Comparison of ENCODE assay signal across 36 mouse cellular contexts in the genomic region with DNA sequence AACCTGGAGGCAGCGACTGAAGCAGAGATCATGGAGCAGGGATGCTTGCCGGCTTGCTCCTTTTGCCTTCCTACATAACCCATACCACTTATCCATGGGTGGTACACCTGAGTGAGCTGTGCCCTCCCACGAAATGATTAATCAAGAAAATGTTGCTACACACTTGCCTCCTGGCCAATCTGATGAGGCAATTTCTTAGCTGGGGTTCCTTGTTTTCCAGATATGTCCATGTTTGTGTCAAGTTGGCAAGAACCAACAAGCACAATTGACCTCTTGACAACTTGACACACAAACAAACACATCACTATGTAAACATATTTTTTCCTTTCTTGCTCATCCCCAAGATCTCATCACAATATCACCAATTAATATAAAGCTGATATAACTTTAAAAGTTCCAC. TPM values are rescaled to one million over a fixed set of nuclear protein-coding genes. Genes with fewer than 3 reads are reported as not detected.
"Had no signal": no experiment of that assay in that cellular context is flagged by ENCODE, and none has a peak within 500 bp of the region (broad histone marks: within the 10 kb centered on the region; RNA-seq: fewer than 3 reads in every experiment).

No protein-coding gene starts in this region.

- DNase-seq: cerebellum, adult 9-11 months; cerebellum, postnatal 10 days; cerebellum, postnatal 14 days; cerebellum, postnatal 25 days; cerebellum, postnatal 36 days; embryo, embryonic 11 days; forebrain, postnatal 0 days; gastrocnemius, adult 2 months; gastrocnemius, postnatal 10 days; gastrocnemius, postnatal 14 days; gastrocnemius, postnatal 25 days; gastrocnemius, postnatal 36 days; heart, adult 11 months; heart, adult 18-20 months; heart, adult 2 months had no signal

- H3K4me1 ChIP-seq: embryonic facial prominence, embryonic 12.5 days; embryonic facial prominence, embryonic 13.5 days; embryonic facial prominence, embryonic 15.5 days; forebrain, embryonic 12.5 days; forebrain, embryonic 13.5 days; forebrain, embryonic 15.5 days had no signal

- H3K4me3 ChIP-seq: embryonic facial prominence, embryonic 10.5 days; embryonic facial prominence, embryonic 12.5 days; embryonic facial prominence, embryonic 13.5 days; embryonic facial prominence, embryonic 15.5 days; erythroblast, embryonic 14.5 days; forebrain, embryonic 10.5 days; forebrain, embryonic 12.5 days; forebrain, embryonic 13.5 days; forebrain, embryonic 15.5 days; gastrocnemius, adult 2 months; heart, adult 2 months; heart, embryonic 10.5 days had no signal

- H3K27me3 ChIP-seq: forebrain, embryonic 15.5 days had no signal

- H3K9ac ChIP-seq: embryonic facial prominence, embryonic 12.5 days; embryonic facial prominence, embryonic 13.5 days; embryonic facial prominence, embryonic 15.5 days; forebrain, embryonic 12.5 days; forebrain, embryonic 13.5 days; forebrain, embryonic 15.5 days; forebrain, postnatal 0 days had no signal

- H3K27ac ChIP-seq: embryonic facial prominence, embryonic 10.5 days; embryonic facial prominence, embryonic 12.5 days; embryonic facial prominence, embryonic 13.5 days; embryonic facial prominence, embryonic 15.5 days; forebrain, embryonic 10.5 days; forebrain, embryonic 12.5 days; forebrain, embryonic 13.5 days; forebrain, embryonic 15.5 days; gastrocnemius, adult 2 months; heart, adult 2 months; heart, embryonic 10.5 days had no signal

- H3K36me3 ChIP-seq: embryonic facial prominence, embryonic 10.5 days; embryonic facial prominence, embryonic 12.5 days; embryonic facial prominence, embryonic 13.5 days; embryonic facial prominence, embryonic 15.5 days; forebrain, embryonic 10.5 days; forebrain, embryonic 12.5 days; forebrain, embryonic 15.5 days; heart, embryonic 10.5 days had no signal

RNA-seq across cellular contexts. Expression of a gene that starts 2.7 kb away (rescaled TPM):
- total RNA-seq: common myeloid progenitor, adult 5-6 weeks; forebrain, postnatal 0 days; gastrocnemius, adult 18-20 months; gastrocnemius, adult 2 months; gastrocnemius, adult 8-10 months; gastrocnemius, postnatal 10 days; gastrocnemius, postnatal 14 days; gastrocnemius, postnatal 25 days; gastrocnemius, postnatal 36 days; gastrocnemius, postnatal 4 days; granulocyte monocyte progenitor cell, adult 5-6 weeks; heart, adult 18-20 months; heart, adult 2 months; heart, adult 8-10 months had no signal
- polyA plus RNA-seq: cortical plate, adult 2 months; embryonic facial prominence, embryonic 10.5 days; embryonic facial prominence, embryonic 11.5 days; embryonic facial prominence, embryonic 13.5 days; erythroblast, embryonic 14.5 days; forebrain, embryonic 10.5 days; forebrain, embryonic 11.5 days; forebrain, embryonic 12.5 days; forebrain, embryonic 13.5 days; forebrain, embryonic 14.5 days; forebrain, embryonic 15.5 days; forebrain, postnatal 0 days; frontal cortex, adult 2 months had no signal
